11 mouse cellular contexts compared by ENCODE assay signal in genomic region chr13:34097086-34097485, GRCm38 (mm10). TPM values are rescaled to one million over a fixed set of nuclear protein-coding genes. Genes with fewer than 3 reads are reported as not detected.
DNase-seq lines count a peak whose midpoint lies in the region; ATAC-seq and TF ChIP-seq lines count a peak whose summit lies in the region.
"Had no signal": no experiment of that assay in that cellular context is flagged by ENCODE, and none has a peak within 500 bp of the region (broad histone marks: within the 10 kb centered on the region; RNA-seq: fewer than 3 reads in every experiment).

No protein-coding gene starts in this region.

- H3K36me3 ChIP-seq in kidney, adult 2 months (ENCODE audit: control insufficient read depth, insufficient read depth, low read length): no peaks in the 10 kb centered on the region
- no peaks in the 10 kb centered on the region for H3K36me3 ChIP-seq in forebrain, postnatal 0 days (ENCODE audit: insufficient read depth)
- H3K36me3 ChIP-seq in midbrain, embryonic 14.5 days (ENCODE audit: control insufficient read depth, insufficient read depth, low read length): no peaks in the 10 kb centered on the region
- H3K36me3 ChIP-seq: embryonic facial prominence, embryonic 12.5 days; limb, embryonic 15.5 days had no signal

- peaks cover 6% of the 10 kb centered on the region; the same call in 1 of the 2 replicates for H3K4me1 ChIP-seq in kidney, adult 2 months (ENCODE audit: control insufficient read depth, insufficient read depth, low read length)
- H3K4me1 ChIP-seq in brown adipose tissue, adult 24 weeks (ENCODE audit: control insufficient read depth, insufficient read depth, insufficient read length, low read length): peaks cover 9% of the 10 kb centered on the region
- peaks cover 20% of the 10 kb centered on the region for H3K4me1 ChIP-seq in forebrain, postnatal 0 days (ENCODE audit: insufficient read depth)
- peaks cover 17% of the 10 kb centered on the region for H3K4me1 ChIP-seq in midbrain, embryonic 14.5 days (ENCODE audit: control insufficient read depth, insufficient read depth, low read length)
- H3K4me1 ChIP-seq: embryonic facial prominence, embryonic 12.5 days had no signal

- H3K27ac ChIP-seq in kidney, adult 2 months (ENCODE audit: insufficient read depth, low read depth, low read length): peak overlapping the region; percentile 11
- peak overlapping the region; percentile 6 for H3K27ac ChIP-seq in brown adipose tissue, adult 24 weeks (replicated peaks; ENCODE audit: low read depth, low read length)
- H3K27ac ChIP-seq in forebrain, postnatal 0 days (ENCODE audit: low read depth, low read length): peak overlapping the region; percentile 92
- peak overlapping the region; percentile 75 for H3K27ac ChIP-seq in midbrain, embryonic 14.5 days (replicated peaks; ENCODE audit: low read depth, low read length)
- H3K27ac ChIP-seq: embryonic facial prominence, embryonic 12.5 days; limb, embryonic 15.5 days had no signal

- no peak for TF ChIP-seq POLR2A in kidney, adult 2 months (IDR thresholded peaks at IDR 0.05; ENCODE audit: low read depth, low read length)

- no peak overlapping the region for H3K9ac ChIP-seq in forebrain, postnatal 0 days
- no peak overlapping the region for H3K9ac ChIP-seq in midbrain, embryonic 14.5 days (replicated peaks; ENCODE audit: low read length)
- H3K9ac ChIP-seq: embryonic facial prominence, embryonic 12.5 days; limb, embryonic 15.5 days had no signal

- no peaks in the 10 kb centered on the region for H3K27me3 ChIP-seq in kidney, adult 2 months (replicated peaks; ENCODE audit: control insufficient read depth, insufficient read depth, low read length)
- H3K27me3 ChIP-seq in forebrain, postnatal 0 days (ENCODE audit: insufficient read depth, low read length): no peaks in the 10 kb centered on the region
- H3K27me3 ChIP-seq in midbrain, embryonic 14.5 days (ENCODE audit: control insufficient read depth, insufficient read depth, low read length): no peaks in the 10 kb centered on the region
- H3K27me3 ChIP-seq: embryonic facial prominence, embryonic 12.5 days; limb, embryonic 15.5 days had no signal

- DNase-seq in kidney, adult 2 months: peak; percentile 17
- DNase-seq in kidney, adult 9 months: no peak
- DNase-seq in forebrain, postnatal 0 days: peak; percentile 14
- DNase-seq in midbrain, embryonic 14.5 days: no peak
- DNase-seq in frontal cortex, postnatal 14 days (ENCODE audit: low spot score in 2 of 2): no peak
- DNase-seq in spleen, postnatal 36 days (ENCODE audit: low spot score in 2 of 2): no peak
- DNase-seq in thymus, postnatal 25 days: no peak
- DNase-seq: adrenal gland, adult 2 months had no signal

- TF ChIP-seq CTCF in kidney, adult 2 months (conservative IDR thresholded peaks at IDR 0.05; ENCODE audit: insufficient read depth, insufficient read length, low read depth, low read length): no peak
- no peak for TF ChIP-seq CTCF in forebrain, postnatal 0 days (IDR thresholded peaks at IDR 0.05; ENCODE audit: low read depth)

- no peak for ATAC-seq in forebrain, postnatal 0 days
- no peak for ATAC-seq in midbrain, embryonic 14.5 days (ENCODE audit: low FRiP score, low TSS enrichment)

- H3K4me3 ChIP-seq in kidney, adult 2 months (ENCODE audit: insufficient read depth, low read depth, low read length): no peak overlapping the region
- no peak overlapping the region for H3K4me3 ChIP-seq in brown adipose tissue, adult 24 weeks (ENCODE audit: insufficient read depth, low read depth, low read length)
- no peak overlapping the region for H3K4me3 ChIP-seq in forebrain, postnatal 0 days (ENCODE audit: low read depth, low read length)
- H3K4me3 ChIP-seq in midbrain, embryonic 14.5 days (replicated peaks; ENCODE audit: low read depth, low read length): no peak overlapping the region
- H3K4me3 ChIP-seq: embryonic facial prominence, embryonic 12.5 days; limb, embryonic 15.5 days had no signal

- no peak overlapping the region for H3K4me2 ChIP-seq in forebrain, postnatal 0 days (ENCODE audit: low read depth)
- H3K4me2 ChIP-seq in midbrain, embryonic 14.5 days (ENCODE audit: low read length): no peak overlapping the region
- H3K4me2 ChIP-seq: embryonic facial prominence, embryonic 12.5 days; limb, embryonic 15.5 days had no signal

- WGBS in kidney, adult 2 months: 62% methylated on average over 3 of the region's 3 CpGs
- 44% methylated on average over 3 of the region's 3 CpGs for WGBS in forebrain, postnatal 0 days
- 43% methylated on average over 3 of the region's 3 CpGs for WGBS in midbrain, embryonic 14.5 days

- no peaks in the 10 kb centered on the region for H3K9me3 ChIP-seq in forebrain, postnatal 0 days (ENCODE audit: low read length)
- no peaks in the 10 kb centered on the region for H3K9me3 ChIP-seq in midbrain, embryonic 14.5 days (ENCODE audit: control insufficient read depth, low read length)
- H3K9me3 ChIP-seq: limb, embryonic 15.5 days had no signal

RNA-seq across cellular contexts. Expression of gene Tubb2a, which starts 19.3 kb away (rescaled TPM):
- 152 and 164 TPM in 2 replicates for polyA plus RNA-seq in kidney, adult 2 months (2012; rRNA removed)
- polyA plus RNA-seq in brown adipose tissue, adult 24 weeks (2012; ENCODE audit: insufficient read depth, insufficient read length, missing spikeins): 21.2 and 76.9 TPM in 2 replicates
- 4,454 and 4,559 TPM in 2 replicates for total RNA-seq in forebrain, postnatal 0 days (2014; rRNA removed)
- 3,524 and 3,579 TPM in 2 replicates for polyA plus RNA-seq in forebrain, postnatal 0 days (2015; fragmentation: Nextera tagmentation; extraction: Ambion mirVana)
- polyA plus RNA-seq in midbrain, embryonic 14.5 days (2014; fragmentation: Nextera tagmentation; extraction: Ambion mirVana): 2,201 and 2,712 TPM in 2 replicates

RNA-seq across cellular contexts. Expression of gene Tubb2b, which starts 33.2 kb away (rescaled TPM):
- 27.6 and 30.5 TPM in 2 replicates for polyA plus RNA-seq in kidney, adult 2 months (2012; rRNA removed)
- 1.0 and 1.7 TPM in 2 replicates for polyA plus RNA-seq in brown adipose tissue, adult 24 weeks (2012; ENCODE audit: insufficient read depth, insufficient read length, missing spikeins)
- total RNA-seq in forebrain, postnatal 0 days (2014; rRNA removed): 5,538 and 5,638 TPM in 2 replicates
- 1,072 and 1,153 TPM in 2 replicates for polyA plus RNA-seq in forebrain, postnatal 0 days (2015; fragmentation: Nextera tagmentation; extraction: Ambion mirVana)
- polyA plus RNA-seq in midbrain, embryonic 14.5 days (2014; fragmentation: Nextera tagmentation; extraction: Ambion mirVana): 758 and 1,005 TPM in 2 replicates

RNA-seq across cellular contexts. Expression of gene Bphl, which starts 59.7 kb away (rescaled TPM):
- polyA plus RNA-seq in kidney, adult 2 months (2012; rRNA removed): 392 and 418 TPM in 2 replicates
- polyA plus RNA-seq in brown adipose tissue, adult 24 weeks (2012; ENCODE audit: insufficient read depth, insufficient read length, missing spikeins): 97.8 and 143 TPM in 2 replicates
- total RNA-seq in forebrain, postnatal 0 days (2014; rRNA removed): 37.1 and 40.5 TPM in 2 replicates
- 46.0 and 51.2 TPM in 2 replicates for polyA plus RNA-seq in forebrain, postnatal 0 days (2015; fragmentation: Nextera tagmentation; extraction: Ambion mirVana)
- 28.7 and 36.8 TPM in 2 replicates for polyA plus RNA-seq in midbrain, embryonic 14.5 days (2014; fragmentation: Nextera tagmentation; extraction: Ambion mirVana)

Comparison
In these comparisons a context has a peak if more than half of its experiments do, and no peak if none do; other contexts are left out.
1. DNase-seq: peak in kidney, adult 2 months (single experiment) and forebrain, postnatal 0 days (single experiment); none in kidney, adult 9 months (single experiment), midbrain, embryonic 14.5 days (single experiment), frontal cortex, postnatal 14 days (0 of 2), spleen, postnatal 36 days (0 of 2) and thymus, postnatal 25 days (single experiment).
2. H3K27ac ChIP-seq: peak in every context shown above with its lines; median percentile 92 in forebrain, postnatal 0 days; 75 in midbrain, embryonic 14.5 days; 11 in kidney, adult 2 months; 6 in brown adipose tissue, adult 24 weeks.
3. RNA of gene Tubb2a, which starts 19.3 kb away (polyA plus RNA-seq): 3,524 to 3,579 TPM in forebrain, postnatal 0 days and 2,201 to 2,712 TPM in midbrain, embryonic 14.5 days; 152 to 164 TPM in kidney, adult 2 months and 21.2 to 76.9 TPM in brown adipose tissue, adult 24 weeks; every median in the first group is over 10 times any median in the second.
4. RNA of gene Tubb2b, which starts 33.2 kb away (polyA plus RNA-seq): 1,072 to 1,153 TPM in forebrain, postnatal 0 days and 758 to 1,005 TPM in midbrain, embryonic 14.5 days; 27.6 to 30.5 TPM in kidney, adult 2 months and 1.0 to 1.7 TPM in brown adipose tissue, adult 24 weeks; every median in the first group is over 10 times any median in the second.